Mouse (Mus musculus) thymus, postnatal 4 days (tissue): ENCODE measurements at regions not wholly inside any gene's neighbourhood (a gene's known extent, or its start where the extent isn't known, plus 50 kb on each side); places are given as distances from the start of the nearest gene placed in this dataset.

Experiments used
- DNase-seq: peaks from one replicate; pipeline ENCODE4 v3.0.0; 2021

DNA sequence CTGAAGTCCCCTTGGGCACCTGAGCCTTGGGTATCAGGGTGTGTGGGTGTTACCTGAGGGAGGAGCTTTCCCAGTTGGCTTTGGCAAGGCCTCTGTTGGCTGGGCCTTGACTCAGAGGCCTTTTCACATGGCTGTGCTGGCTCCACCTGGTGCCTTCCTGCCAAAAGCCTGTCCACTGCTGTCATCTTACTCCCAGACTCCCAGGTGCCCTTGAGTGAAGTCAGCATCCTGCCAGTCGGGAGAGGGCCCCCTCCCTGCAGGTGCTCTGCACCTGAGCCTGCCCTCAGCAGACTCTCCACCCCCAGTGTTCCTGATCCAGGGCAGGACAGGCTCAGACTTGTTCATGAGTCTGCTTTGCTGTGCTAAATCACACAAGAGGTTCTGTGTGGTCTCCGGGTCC, 99.2 kb upstream of the Lgalsl start:
- no peak for DNase-seq

- DNase-seq: no peak
These were observed 99.7 kb upstream of the Lgalsl start for GRCm38 (mm10) chr11:20930573-20930972.

DNA sequence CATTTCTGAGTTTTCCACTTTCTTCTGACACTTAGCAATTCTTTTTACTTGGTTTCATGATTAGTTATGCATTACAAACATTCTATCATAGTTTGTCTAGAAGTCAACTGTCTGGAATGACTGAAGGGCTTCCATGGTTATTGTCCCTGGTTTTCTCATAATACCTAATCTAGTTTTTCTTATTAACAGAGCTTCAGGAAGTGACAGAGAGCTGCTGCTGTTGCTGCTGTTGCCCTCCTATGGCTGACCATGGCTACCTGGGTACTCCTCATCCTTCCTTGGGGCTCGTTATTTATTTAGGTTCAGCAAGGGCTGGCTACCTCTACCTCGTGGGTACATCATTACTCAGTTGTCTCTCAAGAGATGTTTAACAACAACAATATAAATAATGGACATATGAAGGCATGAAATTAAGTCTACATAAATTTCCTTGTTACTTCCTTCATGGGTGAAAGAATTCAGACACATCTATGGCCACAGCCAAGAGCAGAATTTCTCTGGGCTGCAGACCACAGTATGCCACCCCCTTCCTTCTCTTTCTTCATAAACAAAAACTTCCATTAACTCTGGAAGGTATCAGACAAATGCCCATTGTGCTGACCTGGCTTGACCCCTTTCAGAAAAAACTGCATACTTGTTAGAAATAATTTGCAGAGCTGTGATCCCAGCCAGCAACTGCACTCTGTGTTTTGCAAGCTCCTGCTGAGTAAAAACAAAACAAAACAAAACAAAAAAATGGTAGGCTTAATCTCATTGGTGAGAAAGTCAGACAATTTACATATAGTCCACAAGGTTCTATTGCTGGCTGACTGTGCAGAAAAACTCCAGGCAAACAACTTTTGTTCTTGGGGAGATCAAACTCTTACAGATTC, 103.6 kb upstream of the Lgalsl start:
- no peak for DNase-seq

DNA sequence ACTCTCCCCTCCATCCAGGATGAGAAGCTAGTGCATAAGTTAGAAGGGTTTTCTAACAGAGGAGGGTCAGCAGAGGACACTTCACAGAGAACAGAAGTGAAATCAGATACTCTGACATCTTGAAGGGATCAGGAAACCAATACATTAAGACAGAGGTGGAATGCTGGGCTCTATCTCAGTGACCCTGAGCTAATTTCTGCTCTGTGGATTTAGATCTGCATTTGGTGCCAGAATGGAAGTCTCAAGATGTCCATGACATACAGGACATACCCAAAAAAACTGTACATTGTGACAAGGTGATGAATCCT, 104.2 kb upstream of the Lgalsl start:
- no peak for DNase-seq

GRCm38 (mm10) chr11:20935910-20936309, 105.1 kb upstream of the Lgalsl start:
- DNase-seq: no peak

DNA sequence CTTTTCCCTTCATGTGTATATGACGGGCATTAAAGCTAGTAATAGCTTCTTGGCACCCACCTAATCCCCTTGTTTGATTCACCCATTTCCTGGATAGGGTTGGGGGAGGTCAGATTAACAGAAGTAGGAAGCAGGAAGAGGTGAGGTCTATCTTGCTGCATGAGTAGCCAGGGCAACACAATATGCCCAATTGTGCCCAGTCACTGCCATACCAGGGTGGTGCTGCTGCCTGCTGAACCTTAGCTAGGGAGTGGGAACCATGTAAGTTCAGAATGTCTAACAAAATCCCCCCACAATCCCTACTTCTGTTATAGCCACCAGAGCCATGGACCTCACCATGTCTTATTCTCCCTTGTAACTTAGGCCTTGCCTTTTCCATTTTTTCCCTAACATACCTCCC, 106.1 kb upstream of the Lgalsl start:
- no peak for DNase-seq

DNA sequence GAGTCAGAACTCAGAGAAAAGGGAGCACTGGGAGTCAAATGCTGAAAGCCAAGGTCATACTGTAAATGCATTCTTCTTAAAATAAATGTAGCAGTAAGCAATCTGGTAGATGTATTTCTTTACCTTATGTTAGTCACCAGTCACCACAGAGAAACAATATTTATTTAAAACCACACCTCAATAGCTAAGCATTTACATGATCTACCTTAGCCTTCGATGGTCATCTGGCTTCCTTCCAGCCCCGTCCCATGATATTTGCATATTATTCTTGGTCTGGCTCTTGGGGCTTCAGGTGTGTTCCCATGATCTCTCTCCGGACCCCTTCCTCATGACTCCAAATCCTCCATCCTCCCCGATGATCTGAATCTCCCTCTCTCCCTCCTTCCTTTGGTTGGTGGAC, 107.1 kb upstream of the Lgalsl start:
- no peak for DNase-seq

- DNase-seq: no peak
These were observed 108.8 kb upstream of the Lgalsl start for GRCm38 (mm10) chr11:20939644-20940043.

GRCm38 (mm10) chr11:20941546-20941945, 110.7 kb upstream of the Lgalsl start:
- DNase-seq: no peak

GRCm38 (mm10) chr11:20955561-20955960, 124.7 kb upstream of the Lgalsl start:
- DNase-seq: no peak

DNA sequence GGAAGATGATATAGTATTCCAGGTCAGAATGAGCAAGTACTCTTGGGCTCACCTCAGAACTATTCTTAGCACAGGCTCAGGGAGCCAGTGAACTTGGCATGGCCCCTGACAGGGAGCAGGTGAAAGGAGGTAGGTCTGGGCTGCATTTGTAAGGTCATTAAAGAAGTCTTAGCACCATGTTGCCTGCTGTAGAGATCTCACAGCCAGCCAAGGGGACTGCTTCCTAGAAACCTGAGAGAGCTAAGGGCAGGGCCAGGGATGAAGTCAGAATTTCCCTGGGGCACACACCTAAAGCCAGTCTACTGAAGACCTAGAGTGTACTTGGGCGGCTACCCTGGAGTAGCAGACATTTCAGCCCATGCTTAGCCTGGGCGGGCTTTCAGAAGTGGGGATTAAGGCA, 126.9 kb upstream of the Lgalsl start:
- DNase-seq: no peak

DNA sequence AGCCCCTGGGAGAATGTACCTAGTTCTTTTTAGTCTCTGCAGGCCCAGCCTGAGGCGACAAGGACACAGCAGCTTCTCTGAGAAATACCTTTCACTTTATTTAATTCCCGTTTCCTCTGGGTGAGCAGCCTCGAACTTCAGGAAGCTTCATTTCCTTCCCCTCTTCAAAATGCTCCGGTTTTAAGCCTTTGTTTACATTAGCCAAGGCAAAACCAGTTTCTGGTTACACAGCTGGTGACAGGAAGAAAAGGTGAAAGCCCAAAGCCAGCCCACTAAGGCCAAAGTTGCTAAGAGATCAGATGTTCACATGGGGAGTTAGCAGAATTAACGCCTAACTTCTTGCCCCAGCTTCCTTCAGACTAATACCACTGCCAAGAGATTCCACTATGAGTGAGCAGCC, 127.4 kb upstream of the Lgalsl start:
- DNase-seq: no peak

GRCm38 (mm10) chr11:20960066-20960465, 129.2 kb upstream of the Lgalsl start:
- no peak for DNase-seq

GRCm38 (mm10) chr11:20960750-20961149, 129.9 kb upstream of the Lgalsl start:
- DNase-seq: no peak

GRCm38 (mm10) chr11:20961626-20962025, 129.5 kb upstream of the Peli1 start:
- DNase-seq: no peak

- DNase-seq: no peak
These were observed 125.4 kb upstream of the Peli1 start for GRCm38 (mm10) chr11:20965575-20966239.

GRCm38 (mm10) chr11:20967321-20967984, 123.6 kb upstream of the Peli1 start:
- no peak for DNase-seq

- no peak for DNase-seq
These were observed 122.8 kb upstream of the Peli1 start for GRCm38 (mm10) chr11:20968341-20968740.

- no peak for DNase-seq
These were observed 118.0 kb upstream of the Peli1 start for GRCm38 (mm10) chr11:20973141-20973540.

- DNase-seq: no peak
These were observed 109.5 kb upstream of the Peli1 start for GRCm38 (mm10) chr11:20981588-20981987.

DNA sequence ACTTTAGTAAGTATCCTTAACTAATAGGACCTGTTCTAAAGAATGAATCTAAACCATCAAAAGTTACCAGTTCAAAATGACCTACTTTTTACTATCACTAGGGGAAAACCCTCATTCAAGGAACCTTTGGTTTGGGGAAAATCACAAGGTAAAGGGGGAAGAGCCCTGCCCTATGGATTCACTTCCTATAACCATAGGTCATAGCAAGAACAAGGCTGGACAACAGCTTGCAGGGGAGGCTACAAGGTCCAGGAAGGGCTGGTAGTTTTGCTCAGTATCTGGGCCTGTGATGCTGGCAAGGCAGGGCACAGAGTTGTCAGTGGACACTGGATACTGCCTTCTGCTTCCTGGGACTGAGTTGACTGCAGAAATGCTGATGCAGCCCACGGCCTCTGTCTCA, 109.1 kb upstream of the Peli1 start:
- DNase-seq: no peak

GRCm38 (mm10) chr11:20982500-20982899, 108.6 kb upstream of the Peli1 start:
- no peak for DNase-seq

GRCm38 (mm10) chr11:20985069-20985759, 105.9 kb upstream of the Peli1 start:
- no peak for DNase-seq

DNA sequence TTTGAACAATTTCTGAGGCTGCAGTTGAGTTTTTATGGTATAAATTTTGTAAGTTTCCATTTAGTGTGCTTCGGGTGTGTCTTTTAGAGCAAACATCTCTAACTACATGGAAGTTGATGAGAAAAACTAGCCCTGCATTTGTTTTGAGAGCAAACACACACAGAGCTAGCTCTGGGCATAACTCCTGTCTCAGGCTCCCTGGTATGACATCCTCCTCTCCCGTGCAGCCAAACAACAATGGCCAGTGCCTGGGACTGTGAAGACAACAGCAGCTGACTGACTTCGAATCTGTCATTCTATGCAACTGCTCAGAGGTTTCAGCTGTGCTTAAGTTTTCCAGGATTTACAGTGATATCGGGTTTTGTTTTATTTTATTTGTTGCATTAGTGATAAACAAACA, 105.3 kb upstream of the Peli1 start:
- no peak for DNase-seq
